Mouse (Mus musculus): ENCODE results near the gene Hpse.
A peak's percentile ranks its signal among the peaks of the same experiment; 100 is the strongest.

Gene Hpse

DNA sequence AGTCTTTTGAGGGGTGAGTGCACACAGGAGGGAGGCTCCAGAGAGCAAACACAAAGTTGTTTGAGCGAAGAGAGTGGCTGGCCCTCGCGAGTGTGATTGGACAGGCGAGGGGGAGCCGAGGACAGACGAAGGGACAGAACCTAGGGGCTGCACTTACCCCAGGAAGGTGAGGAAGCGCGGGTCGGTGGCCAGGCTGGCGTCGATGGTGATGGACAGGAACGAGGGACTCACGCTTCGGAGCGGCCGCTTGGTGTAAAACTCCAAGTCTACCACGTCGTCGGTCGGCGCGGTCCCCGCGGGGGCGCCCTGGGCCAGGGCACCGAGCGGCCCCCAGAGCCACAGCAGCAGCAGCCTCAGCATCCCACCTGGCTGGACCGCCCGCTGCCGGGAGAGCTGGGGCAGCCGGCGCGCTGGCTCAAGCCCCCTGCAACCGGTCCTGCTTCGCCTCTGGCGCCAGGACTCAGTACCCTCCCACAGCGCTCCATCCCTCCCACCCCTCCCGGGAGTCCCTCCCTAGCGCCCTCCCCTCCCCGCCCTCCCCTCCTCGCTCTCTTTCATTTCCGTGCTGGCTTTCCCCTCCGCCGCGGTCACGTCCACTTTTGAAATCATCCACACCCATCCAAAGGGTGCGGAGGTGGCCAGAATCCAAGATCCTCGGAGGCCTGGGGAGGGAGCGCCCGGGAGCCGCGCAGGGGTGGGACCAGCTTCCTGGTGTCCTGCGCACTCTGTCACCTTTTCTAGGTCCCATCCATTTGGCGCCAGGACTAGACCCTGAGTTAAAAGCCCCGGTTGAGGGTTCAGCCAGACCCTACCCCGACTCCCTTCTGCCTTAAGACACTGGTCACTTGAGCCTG is at the start of gene Hpse:
Hpse (minus strand) TSS at position 482 of the 854 bp plus-strand sequence.
- peak; percentile 44 for DNase-seq (ENCODE audit: low spot score)

DNA sequence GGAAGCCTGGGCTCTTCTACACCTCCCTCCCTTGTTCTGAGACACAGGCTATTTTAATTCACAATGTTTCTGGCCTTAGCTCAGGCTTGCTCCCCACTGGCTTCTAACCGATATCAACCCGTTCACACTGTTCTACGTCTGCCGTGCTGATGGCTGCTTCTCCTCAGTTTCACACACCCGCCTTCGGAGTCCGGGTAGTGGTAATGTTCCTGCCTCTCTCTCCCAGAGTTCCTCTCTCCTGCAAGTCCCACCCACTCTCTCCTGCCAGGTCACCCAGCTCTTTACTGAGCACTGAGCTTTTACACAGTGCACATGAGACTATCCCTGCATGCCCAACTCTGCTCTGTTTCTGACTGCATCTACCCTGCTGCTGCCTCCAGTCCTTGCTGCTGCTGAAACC is 46.5 kb upstream of the Hpse start:
- no peak for DNase-seq (ENCODE audit: low spot score)

DNA sequence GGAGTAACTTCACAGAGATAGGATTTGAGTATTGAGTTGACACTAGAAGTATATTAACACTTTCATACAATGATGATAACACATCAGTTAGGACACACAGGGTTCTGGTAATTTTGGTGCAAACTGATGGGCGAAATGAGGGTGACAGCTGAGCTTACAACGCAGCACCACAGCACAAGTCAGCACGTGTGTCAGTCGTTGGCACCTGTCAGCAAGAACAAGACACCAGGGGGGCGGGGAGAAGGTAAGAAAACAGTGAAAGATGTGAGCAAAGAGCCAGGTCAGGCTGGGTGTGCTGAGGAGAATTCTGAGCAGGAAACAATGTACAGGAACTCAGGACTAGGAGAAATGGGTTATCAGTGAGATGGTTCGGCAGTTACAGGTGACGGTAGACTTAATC is 42.2 kb upstream of the Hpse start:
- no peak for DNase-seq (ENCODE audit: low spot score)

DNA sequence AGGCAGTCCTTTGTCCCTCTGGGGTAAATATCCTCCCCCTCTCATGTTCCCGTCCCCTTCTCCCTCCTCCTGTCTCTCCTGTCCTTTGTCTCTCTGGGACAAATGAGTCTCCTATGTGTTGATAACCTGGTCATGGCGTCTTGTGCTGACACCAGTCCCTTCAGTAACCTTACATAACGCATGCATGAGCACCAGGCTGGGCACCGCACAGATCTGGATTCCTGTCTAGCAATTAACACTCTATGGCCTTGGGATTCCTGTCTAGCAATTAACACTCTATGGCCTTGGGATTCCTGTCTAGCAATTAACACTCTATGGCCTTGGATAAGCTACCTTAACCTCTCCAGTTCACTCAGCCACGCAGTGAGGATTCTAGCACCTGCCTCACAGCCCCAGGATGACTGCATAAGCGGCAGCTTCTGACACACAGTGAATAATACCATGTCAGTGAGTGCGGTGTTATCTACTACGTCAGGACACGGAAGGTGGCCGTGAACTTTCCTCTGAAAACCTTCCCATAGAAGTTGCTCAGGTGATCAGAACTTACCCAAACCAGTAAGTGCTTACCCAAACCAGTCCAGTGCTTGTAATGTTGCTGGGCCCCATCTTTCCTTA is 40.6 kb upstream of the Hpse start:
- DNase-seq (ENCODE audit: low spot score), result no peak

DNA sequence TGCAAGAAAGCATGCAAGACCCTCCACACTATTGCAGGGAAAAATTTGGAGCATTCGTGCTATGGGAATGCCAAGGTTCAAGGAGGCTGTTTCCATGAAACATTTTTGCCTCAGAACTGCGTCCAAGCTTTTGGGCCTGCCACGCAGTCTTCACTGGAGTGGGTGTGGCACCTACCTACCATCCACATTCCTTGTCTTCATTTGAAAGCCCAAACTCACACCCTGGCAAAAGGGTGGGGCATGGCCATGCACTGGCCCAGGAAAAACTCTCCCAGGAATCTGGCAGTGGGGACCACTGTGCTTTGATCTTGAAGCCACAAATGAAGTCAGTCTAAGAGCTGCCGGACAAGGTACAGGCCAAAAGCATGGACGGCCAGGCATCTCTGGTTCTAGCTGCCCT is 38.6 kb upstream of the Hpse start:
- no peak for DNase-seq (ENCODE audit: low spot score)

DNA sequence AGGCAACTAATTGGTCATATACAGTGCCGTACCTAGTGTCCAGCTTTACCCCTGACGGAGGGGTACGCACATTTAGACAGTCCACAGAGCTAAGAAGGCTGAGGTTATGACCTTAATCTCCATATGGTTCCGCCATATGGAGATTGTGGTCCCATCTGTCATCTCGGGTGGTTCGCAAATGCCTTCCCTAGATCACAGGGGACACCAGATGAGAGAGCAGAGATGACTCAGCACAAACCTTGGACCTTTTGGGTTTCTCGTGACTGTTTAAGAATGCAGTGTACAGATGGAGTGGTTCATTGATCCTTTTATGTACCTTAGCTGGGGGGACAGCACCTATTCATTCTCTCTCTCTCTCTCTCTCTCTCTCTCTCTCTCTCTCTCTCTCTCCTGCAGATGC is 33.9 kb upstream of the Hpse start:
- no peak for DNase-seq (ENCODE audit: low spot score)

DNA sequence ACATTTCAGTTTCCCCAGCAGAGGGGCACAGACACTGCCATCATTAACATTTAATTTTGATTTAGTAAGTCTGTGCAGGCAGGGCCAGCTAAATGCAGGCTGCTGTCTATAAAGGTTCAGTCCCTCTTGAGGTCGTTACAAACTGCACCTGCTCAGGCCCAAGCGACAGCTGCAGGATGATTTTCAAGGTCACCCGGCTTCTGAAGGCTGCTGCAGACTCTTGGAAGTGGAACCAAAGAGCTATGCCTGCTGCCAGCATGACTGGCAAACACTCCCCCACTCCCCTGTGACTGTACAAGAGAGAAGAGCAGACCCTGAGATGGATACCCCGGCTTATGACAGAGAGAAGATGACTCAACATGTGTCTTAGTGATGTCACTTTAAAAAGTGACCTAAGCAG is 32.1 kb upstream of the Hpse start:
- peak; percentile 9 for DNase-seq (ENCODE audit: low spot score)

DNA sequence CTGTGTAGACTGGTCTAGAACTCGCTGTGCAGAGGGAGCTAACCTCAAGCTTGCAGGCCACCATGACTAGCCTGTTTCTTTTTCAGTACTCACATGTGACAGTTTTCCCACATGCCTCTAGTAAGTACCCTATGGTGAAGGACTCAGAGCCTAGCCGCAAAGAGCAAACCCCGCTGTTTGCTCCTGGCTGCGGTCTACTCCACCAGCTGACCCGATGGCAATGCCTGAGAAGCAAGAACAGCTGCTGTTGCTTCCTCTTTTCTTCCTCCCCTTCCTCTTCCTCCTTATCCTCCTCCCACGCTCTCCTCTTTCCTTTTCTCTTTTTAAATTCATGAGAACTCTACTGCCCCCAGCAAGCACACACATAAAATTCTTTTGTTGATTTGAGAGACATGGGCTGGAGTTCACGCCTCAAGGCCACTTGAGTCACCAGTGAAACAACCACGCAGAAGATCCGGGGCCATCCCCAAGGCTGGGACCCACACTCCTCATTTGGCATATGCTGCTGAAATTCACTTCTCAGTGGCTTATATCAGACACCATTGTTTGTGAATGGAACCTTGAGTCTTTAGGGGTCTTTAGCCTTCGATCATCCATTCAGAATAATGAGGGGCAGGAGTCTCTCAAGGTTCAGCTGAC is 31.2 kb upstream of the Hpse start:
- no peak for DNase-seq (ENCODE audit: low spot score)

DNA sequence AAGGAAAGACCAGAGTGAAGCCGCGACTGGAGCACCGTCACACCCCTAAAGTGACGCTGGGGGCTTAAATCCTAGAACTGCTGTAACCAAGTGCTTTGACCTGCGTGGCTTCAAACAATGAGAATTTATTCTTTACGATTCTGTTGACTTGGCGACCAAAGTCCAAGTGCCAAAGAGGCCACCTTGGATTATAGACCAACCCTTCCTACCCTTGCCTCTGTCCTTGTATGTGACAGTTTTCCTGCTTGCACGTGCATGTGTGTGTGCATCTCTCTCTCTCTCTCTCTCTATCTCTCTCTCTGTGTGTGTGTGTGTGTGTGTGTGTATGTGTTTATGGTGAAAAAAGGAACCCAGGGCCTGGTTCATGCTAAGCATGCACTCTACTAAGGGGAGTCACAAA is 19.3 kb upstream of the Hpse start:
- no peak for DNase-seq (ENCODE audit: low spot score)

DNA sequence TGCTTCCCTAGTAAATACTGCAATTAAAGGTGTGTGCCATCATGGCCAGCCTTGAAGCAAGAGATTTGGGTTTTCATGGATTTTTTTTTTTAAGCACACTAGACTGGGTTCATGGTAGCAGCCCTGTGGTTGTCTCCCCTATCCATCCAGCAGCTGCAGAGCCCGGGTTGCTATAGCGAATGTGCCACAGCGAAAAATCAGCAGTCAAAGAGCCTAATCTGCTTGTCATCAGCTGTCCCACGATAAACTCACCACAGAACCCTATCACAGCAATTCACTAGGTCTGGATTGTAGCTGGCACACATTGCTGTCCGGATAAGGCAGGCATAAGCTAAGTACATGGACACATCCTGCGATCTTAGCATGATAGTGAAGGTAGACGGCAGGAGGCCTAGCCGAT is 17.4 kb upstream of the Hpse start:
- no peak for DNase-seq (ENCODE audit: low spot score)

DNA sequence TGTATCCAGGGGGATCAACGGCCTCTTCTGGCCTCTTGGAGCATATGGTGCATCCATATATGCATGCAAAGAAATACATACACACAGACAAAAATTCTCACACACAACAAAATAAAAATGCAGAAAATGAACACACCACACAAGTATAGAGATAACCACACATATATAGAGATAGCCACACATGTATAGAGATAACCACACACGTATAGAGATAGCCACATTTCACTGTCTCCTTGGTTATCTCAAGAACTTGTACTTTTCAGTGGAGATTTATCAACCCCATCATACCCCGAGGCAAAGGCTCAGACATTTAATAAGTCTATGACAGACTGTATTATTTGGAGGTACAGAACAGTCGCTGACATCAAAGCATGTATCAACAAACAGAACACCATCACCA is 15.0 kb upstream of the Hpse start:
- no peak for DNase-seq (ENCODE audit: low spot score)

DNA sequence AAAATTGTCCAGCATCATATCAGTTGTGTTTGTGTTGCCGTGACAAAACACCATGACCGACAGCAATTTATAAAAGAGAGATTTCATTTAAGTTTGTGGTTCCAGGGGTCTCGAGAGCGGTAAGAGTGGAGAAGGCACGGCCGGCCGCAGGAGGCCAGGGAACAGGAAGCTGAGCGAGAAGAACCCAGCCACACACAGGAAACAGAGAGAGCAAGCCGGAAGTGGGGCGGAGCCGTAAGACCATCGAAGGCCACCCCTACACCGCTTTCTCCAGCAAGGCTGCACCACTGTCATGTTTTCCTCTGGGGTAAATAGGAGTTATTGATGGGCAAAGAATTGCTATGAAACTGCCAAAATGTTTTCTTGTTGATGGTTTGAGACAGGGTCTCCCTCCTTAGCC is 9.2 kb upstream of the Hpse start:
- no peak for DNase-seq (ENCODE audit: low spot score)

DNA sequence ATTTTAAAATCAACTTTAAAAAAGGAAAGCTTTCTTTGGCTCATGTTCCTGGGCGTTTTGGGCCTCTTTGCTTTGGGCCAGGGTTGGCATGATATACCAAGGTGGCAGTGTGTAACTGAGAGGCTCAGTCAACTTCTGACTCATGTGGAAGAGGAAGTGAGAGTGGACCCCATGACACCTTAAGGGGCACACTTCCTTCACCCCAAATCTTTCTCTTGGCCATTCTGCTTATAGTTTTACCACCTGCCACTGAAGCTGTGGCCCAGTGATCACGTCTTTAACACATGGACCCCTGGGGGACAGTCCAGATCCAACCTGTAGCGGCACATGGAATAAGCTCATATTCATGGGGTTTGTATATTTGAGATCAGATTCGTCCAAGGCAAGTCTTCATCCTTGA is 6.5 kb upstream of the Hpse start:
- no peak for DNase-seq (ENCODE audit: low spot score)

DNA sequence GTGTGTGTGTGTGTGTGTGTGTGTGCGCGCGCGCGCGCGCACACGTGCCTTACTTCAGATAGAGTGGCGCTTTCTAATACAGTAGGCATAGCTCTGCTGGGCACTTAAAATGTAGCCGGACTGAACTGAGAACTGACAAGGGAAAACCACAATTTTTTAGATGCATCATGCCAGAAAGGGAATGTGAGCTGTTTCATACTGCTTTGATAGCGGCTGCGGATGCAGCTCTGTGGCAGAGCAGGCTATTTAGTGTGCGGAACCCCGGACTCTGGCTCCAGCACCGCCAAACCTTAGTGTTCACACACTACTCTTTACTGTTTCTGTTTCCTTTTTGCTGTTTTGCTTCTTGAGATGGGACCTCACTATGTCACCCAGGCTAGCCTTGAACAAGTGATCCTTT is 2.8 kb downstream of the Hpse start:
- no peak for DNase-seq (ENCODE audit: low spot score)

DNA sequence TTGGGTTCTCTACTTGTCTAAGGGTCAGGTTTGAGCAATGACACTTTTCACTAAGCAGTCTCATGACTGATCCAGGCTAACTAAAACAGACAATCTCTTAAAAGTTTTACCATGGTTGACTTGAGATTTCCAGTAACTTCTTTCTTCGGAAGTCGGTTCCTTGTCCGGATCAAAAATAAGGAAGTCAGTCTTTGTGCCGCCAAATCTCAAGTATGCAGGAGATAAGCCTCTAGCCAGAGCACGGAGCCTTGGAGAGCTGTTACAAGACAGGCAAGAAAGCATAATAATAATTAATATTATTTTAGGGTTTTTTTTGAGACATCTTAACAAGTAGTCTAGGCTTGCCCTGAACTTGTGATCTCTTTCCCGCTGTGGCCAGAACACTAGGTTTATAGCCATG is 8.3 kb downstream of the Hpse start:
- DNase-seq (ENCODE audit: low spot score), result no peak

DNA sequence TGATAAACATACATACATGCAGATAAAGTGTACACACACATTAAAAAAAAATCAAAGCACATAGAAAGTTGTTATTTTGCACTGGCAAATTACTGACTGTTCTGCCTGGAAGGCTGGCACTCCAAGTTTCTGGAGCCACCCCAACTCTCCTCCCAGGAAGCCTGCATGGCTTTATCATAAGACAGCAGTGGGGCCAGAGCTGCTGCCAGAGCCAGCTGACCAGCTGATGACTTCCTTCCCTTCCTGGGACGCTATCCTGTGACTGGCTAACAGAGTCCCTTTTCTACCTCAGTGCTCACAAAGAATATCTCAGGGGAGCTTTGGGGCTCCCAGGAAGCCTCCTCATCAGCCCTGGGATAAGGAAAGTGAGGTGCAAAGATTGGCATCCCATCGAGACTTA is 9.5 kb downstream of the Hpse start:
- no peak for DNase-seq (ENCODE audit: low spot score)

DNA sequence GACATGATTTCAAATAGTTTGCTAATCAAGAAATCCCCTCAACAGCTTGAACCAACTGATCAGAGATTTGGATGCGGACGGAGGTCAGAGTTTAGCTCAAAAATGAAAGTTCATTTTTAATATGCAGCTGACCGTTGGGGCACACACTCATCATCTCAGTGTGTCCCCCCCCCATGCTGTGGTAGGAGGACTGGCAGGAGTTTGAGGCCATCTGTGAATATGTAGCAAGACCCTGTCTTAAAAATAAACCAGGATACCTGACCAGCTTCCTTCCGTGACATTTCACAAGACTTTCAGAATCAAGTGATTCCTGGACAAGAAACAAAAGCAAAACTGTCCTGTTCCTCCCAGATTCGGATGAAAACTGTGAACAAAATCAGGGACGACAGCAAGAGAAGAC is 10.5 kb downstream of the Hpse start:
- DNase-seq (ENCODE audit: low spot score), result no peak

DNA sequence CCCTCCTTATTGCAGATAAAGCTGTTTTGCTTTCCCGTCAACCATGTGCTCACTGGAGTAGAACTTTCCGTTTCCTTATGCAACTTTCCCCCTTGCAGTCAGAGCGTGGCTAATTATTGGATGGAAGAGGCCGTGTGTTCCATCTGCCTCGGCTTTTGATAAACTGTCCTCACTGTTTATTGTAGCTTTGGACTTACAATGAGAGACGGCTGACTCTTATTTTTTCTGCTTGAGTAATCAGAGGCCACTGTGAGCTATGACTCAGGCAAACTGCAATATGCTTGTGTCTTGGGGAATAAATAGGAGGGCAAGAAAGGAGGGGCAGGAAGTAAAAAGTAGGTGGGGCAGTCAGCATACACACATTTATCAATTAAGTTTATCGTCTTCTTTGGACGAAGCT is 12.8 kb downstream of the Hpse start:
- no peak for DNase-seq (ENCODE audit: low spot score)

DNA sequence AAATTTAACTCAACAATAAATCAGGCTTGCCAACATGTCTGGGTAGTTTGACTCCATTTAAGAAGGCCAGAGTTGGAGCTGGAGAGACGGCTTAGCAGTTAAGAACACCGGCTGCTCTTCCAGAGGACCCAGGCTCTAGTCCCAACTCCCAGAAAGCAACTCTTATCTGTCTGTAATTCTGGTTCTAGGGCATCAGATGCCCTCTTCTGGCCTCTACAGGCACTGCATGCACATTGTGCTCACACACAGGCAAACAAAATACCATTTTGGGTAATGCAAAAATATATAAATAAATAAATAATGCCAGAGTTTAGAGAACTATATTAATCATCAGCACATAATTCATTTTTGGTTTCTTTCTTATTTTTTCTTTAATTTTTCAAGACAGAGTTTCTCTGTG is 15.2 kb downstream of the Hpse start:
- DNase-seq (ENCODE audit: low spot score), result no peak

DNA sequence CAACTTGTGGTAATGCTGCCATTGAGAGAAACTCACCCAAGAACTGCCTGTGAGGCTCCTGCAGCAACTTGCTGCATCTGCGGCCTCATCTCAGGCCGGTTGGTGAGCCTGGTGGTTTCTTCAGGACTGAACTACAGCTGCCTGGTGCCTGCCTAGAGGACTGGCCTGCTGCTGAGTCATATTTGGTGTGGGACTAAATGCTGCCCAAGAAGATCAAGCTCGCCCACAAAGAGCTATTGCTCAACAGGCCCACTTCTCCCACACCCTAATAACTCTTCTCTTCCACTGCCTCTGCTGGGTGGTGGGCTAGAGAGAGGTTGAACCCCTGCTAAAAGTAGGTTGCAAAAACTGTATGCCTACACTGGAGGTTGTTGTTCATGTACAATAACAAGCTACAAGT is 17.2 kb downstream of the Hpse start:
- DNase-seq (ENCODE audit: low spot score), result no peak

DNA sequence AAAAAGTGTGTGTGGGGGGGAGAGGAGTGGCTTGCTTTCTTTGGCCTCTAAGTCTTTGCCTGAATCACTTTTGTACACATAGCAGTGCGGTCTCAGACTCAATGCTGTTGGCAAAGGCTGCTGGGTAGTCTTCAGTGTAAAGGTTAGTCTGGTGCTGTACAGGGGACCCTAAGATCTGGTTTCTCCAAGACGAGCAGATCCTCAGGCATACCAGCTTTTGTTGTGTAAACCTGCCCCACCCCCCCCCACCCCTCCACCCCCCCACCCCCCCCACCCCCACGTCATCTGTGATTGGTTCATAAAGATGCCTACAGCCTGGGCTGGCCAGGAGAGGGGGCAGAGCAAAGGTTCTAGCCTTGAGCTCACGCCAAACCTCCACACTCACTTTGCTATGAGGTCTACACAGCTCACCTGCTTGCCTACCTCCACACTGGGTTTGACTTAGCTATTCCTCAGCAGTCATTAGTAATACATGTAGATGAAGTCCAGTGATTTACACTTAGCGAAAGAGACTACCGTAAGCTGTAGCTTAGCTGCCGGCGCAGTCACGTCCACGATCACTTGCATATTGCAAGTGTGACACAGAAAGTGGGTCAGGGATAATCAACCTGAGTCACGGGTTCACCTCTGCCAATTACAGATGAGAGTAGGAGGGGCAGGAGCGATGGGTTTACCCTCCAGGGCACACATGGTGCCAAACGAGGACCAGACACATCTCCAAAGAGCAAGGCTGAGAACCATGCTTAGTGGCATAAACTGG is 18.5 kb downstream of the Hpse start:
- DNase-seq (ENCODE audit: low spot score), result no peak

DNA sequence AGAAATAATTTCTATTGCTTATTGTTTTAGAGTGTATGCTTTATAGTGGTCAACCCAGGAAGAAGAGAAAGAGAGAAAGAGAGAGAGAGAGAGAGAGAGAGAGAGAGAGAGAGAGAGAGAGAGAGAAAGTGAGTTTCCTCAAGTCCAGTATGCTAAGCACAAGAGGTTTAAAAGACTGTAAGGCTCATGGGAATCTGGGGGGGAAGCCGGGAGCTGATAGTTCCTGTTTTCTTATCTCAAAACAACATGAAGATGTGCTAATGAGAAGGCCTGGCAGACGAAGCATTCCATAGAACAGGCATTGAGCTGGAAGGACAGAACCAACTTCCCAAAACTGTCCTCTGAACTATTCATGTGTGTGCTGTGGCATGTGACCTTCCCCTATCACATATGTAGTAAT is 21.6 kb downstream of the Hpse start:
- DNase-seq (ENCODE audit: low spot score), result no peak

DNA sequence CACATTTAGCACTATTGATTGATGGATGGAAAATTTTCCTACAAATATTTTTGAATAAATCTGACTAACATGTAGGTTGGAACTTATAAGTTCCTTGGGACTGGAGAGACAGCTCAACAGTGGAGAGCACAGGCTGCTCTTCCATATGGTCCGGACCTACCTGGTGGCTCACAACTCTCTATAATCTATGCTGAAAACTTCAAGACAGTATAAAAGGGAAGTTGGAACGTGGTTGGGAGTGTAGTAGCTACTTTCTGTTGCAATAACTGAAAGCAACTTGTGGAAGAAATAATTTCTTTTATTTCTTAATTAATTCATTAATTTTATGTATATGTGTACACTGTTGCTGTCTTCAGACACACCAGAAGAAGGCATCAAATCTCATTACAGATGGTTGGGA is 22.1 kb downstream of the Hpse start:
- DNase-seq (ENCODE audit: low spot score), result no peak

All from ovary, postnatal 36 days (tissue).